Mouse (Mus musculus) right cerebral cortex, postnatal 10 days (tissue): ENCODE measurements around the gene Rgsl1.
"Not testable (repeated sequence)": the region's sequence is repeated elsewhere in the genome, so short reads cannot be mapped to it uniquely, and the experiment has no call there.

Source experiments
- DNase-seq, 2 experiments: peaks; one replicate each; pipeline ENCODE4 v3.0.0; 2021; ENCODE audit warnings: low spot score in 2 of 2

Rgsl1 gene

GRCm38 (mm10) chr1:153776257-153776656 lies 67.7 kb downstream of the Rgsl1 start:
- DNase-seq: no peak

GRCm38 (mm10) chr1:153775174-153775573 lies 68.8 kb downstream of the Rgsl1 start:
- DNase-seq: no peak

- DNase-seq: no peak
These were observed 73.2 kb downstream of the Rgsl1 start for GRCm38 (mm10) chr1:153770776-153771167.

- no peak for DNase-seq
These were observed 73.8 kb downstream of the Rgsl1 start for GRCm38 (mm10) chr1:153769998-153770775.

GRCm38 (mm10) chr1:153769571-153769970 lies 74.4 kb downstream of the Rgsl1 start:
- DNase-seq: not testable (repeated sequence)

- DNase-seq: no peak
These were observed 75.5 kb downstream of the Rgsl1 start for GRCm38 (mm10) chr1:153768465-153768864.

GRCm38 (mm10) chr1:153767281-153767680 lies 76.7 kb downstream of the Rgsl1 start:
- DNase-seq: no peak

- no peak for DNase-seq
These were observed 77.6 kb downstream of the Rgsl1 start for GRCm38 (mm10) chr1:153766298-153766697.

- no peak for DNase-seq
These were observed 79.8 kb downstream of the Rgsl1 start for GRCm38 (mm10) chr1:153764136-153764535.

GRCm38 (mm10) chr1:153753725-153754464 lies 90.0 kb downstream of the Rgsl1 start:
- DNase-seq: no peak

- DNase-seq: no peak
These were observed 91.4 kb downstream of the Rgsl1 start for GRCm38 (mm10) chr1:153752521-153752920.

GRCm38 (mm10) chr1:153751763-153752301 lies 92.1 kb downstream of the Rgsl1 start:
- DNase-seq: no peak

- DNase-seq: no peak
These were observed 93.9 kb downstream of the Rgsl1 start for GRCm38 (mm10) chr1:153750054-153750453.

- DNase-seq: peak; percentile 70 to 81
These were observed 94.6 kb downstream of the Rgsl1 start, which contains the start of gene Rnasel for GRCm38 (mm10) chr1:153749211-153749801. Gene Rnasel (plus strand): TSS chr1:153749426.

- DNase-seq: no peak
These were observed 95.4 kb downstream of the Rgsl1 start for GRCm38 (mm10) chr1:153748549-153748948.

GRCm38 (mm10) chr1:153747861-153748530 lies 95.9 kb downstream of the Rgsl1 start:
- no peak for DNase-seq

- peak; percentile 73 to 83 for DNase-seq
These were observed 97.2 kb downstream of the Rgsl1 start for GRCm38 (mm10) chr1:153746728-153747127.

- DNase-seq: no peak
These were observed 97.7 kb downstream of the Rgsl1 start for GRCm38 (mm10) chr1:153746119-153746670.

- DNase-seq: peak; percentile 76 to 85
These were observed 101.4 kb downstream of the Rgsl1 start for GRCm38 (mm10) chr1:153742374-153743155.

- no peak for DNase-seq
These were observed 102.2 kb downstream of the Rgsl1 start for GRCm38 (mm10) chr1:153741551-153742316.
